Mouse (Mus musculus): ENCODE results near the gene Pim3. TPM values are rescaled to one million over a fixed set of nuclear protein-coding genes. Genes with fewer than 3 reads are reported as not detected.
"Not testable (repeated sequence)": the region's sequence is repeated elsewhere in the genome, so short reads cannot be mapped to it uniquely, and the experiment has no call there.

Pim3 gene
- total and polyA plus RNA-seq, 3 experiments: 11.4 to 26.0 (median 19.0) TPM

GRCm38 (mm10) chr15:88813262-88813661 is 48.7 kb upstream of the Pim3 start:
- Histone ChIP-seq H3K4me1 (ENCODE audit: control insufficient read depth in 1 of 2, insufficient read depth in 2 of 2) (peaks cover 0 to 8% of the 10 kb centered on the region in 2 experiments; a peak in 1 of 4 replicates), H3K36me3 (replicated peaks in 1 of 2; ENCODE audit: control insufficient read depth in 1 of 2, insufficient read depth in 1 of 2, low read length in 1 of 2) (peaks cover 54 to 89% of the 10 kb centered on the region in 2 experiments)
- dilution Hi-C loops (cut with MboI; ENCODE audit: extremely low pct_ligation_motif_present, extremely low pct_unique_long_range_greater_than_20kb, low sequenced_read_pairs): no loop called here

GRCm38 (mm10) chr15:88813873-88814272 is 48.1 kb upstream of the Pim3 start:
- H3K27me3 ChIP-seq (replicated peaks); H3K4me1 ChIP-seq (ENCODE audit: control insufficient read depth in 1 of 2, insufficient read depth in 2 of 2); in situ Hi-C loops (cut with MboI; ENCODE audit: low pct_ligation_motif_present, low pct_unique_long_range_greater_than_20kb, low sequenced_read_pairs); H3K4me2 ChIP-seq (ENCODE audit: insufficient read depth, low read depth, poor library complexity, severe bottlenecking); H3K79me2 ChIP-seq (replicated peaks; ENCODE audit: control insufficient read depth, extremely low read depth, insufficient read depth, poor library complexity, severe bottlenecking); H3K9ac ChIP-seq (ENCODE audit: insufficient read depth, low read depth); DNase-seq (ENCODE audit: extremely low read depth); H3K27ac ChIP-seq (ENCODE audit: insufficient read depth, low read depth); dilution Hi-C loops (cut with MboI; ENCODE audit: extremely low pct_ligation_motif_present, extremely low pct_unique_long_range_greater_than_20kb, low sequenced_read_pairs); H3K4me3 ChIP-seq (replicated peaks in 1 of 3; ENCODE audit: low read depth in 2 of 3, low read length in 2 of 3, poor library complexity in 1 of 3); H3K9me3 ChIP-seq (replicated peaks; ENCODE audit: low read length): not testable (repeated sequence)
- H3K36me3 ChIP-seq (replicated peaks in 1 of 2; ENCODE audit: control insufficient read depth in 1 of 2, insufficient read depth in 1 of 2, low read length in 1 of 2): peaks cover 53 to 82% of the 10 kb centered on the region in 2 experiments

More at GRCm38 (mm10) chr15:88813262-88813661, 48.7 kb upstream of the Pim3 start:
- Histone ChIP-seq H3K27me3 (replicated peaks) (no peaks in the 10 kb centered on the region), H3K79me2 (replicated peaks; ENCODE audit: control insufficient read depth, extremely low read depth, insufficient read depth, poor library complexity, severe bottlenecking) (peaks cover 4% of the 10 kb centered on the region; the same call in 1 of the 2 replicates), H3K9ac (ENCODE audit: insufficient read depth, low read depth) (no peak overlapping the region), H3K4me2 (ENCODE audit: insufficient read depth, low read depth, poor library complexity, severe bottlenecking) (no peak overlapping the region), H3K4me3 (replicated peaks in 1 of 3; ENCODE audit: low read depth in 2 of 3, low read length in 2 of 3, poor library complexity in 1 of 3) (no peak overlapping the region), H3K27ac (ENCODE audit: insufficient read depth, low read depth) (no peak overlapping the region), H3K9me3 (replicated peaks; ENCODE audit: low read length) (no peaks in the 10 kb centered on the region)
- TF ChIP-seq ZC3H11A (IDR thresholded peaks at IDR 0.05; ENCODE audit: low read depth, low read length): no peak
- TF ChIP-seq ZKSCAN1 (IDR thresholded peaks at IDR 0.05; ENCODE audit: borderline replicate concordance, low read depth, low read length): no peak
- TF ChIP-seq CHD1 (IDR thresholded peaks at IDR 0.05; ENCODE audit: low read depth, low read length): no peak
- TF ChIP-seq ETS1 (conservative IDR thresholded peaks at IDR 0.05; ENCODE audit: low read depth, low read length): no peak
- no peak for TF ChIP-seq BHLHE40 (IDR thresholded peaks at IDR 0.05; ENCODE audit: low read depth, low read length)
- TF ChIP-seq CTCF (conservative IDR thresholded peaks at IDR 0.05 in 1 of 2, IDR thresholded peaks at IDR 0.05 in 1 of 2; ENCODE audit: low read depth in 2 of 2, low read length in 2 of 2): no peak
- no peak for TF ChIP-seq IRF4 (IDR thresholded peaks at IDR 0.05; ENCODE audit: low read depth, low read length)
- TF ChIP-seq JUND (conservative IDR thresholded peaks at IDR 0.05; ENCODE audit: low read depth, low read length): no peak
- in situ Hi-C loops (cut with MboI; ENCODE audit: low pct_ligation_motif_present, low pct_unique_long_range_greater_than_20kb, low sequenced_read_pairs): no loop called here
- DNase-seq (ENCODE audit: extremely low read depth): no peak

- dilution Hi-C loops (cut with MboI; ENCODE audit: extremely low pct_ligation_motif_present, extremely low pct_unique_long_range_greater_than_20kb, low sequenced_read_pairs) (no loop called here), in situ Hi-C loops (cut with MboI; ENCODE audit: low pct_ligation_motif_present, low pct_unique_long_range_greater_than_20kb, low sequenced_read_pairs) (no loop called here)
Observed at GRCm38 (mm10) chr15:88814411-88815047, 47.5 kb upstream of the Pim3 start.

More at GRCm38 (mm10) chr15:88814411-88815047, 47.5 kb upstream of the Pim3 start:
- H3K4me3 ChIP-seq (replicated peaks in 1 of 3; ENCODE audit: low read depth in 2 of 3, low read length in 2 of 3, poor library complexity in 1 of 3): no peak overlapping the region
- H3K4me2 ChIP-seq (ENCODE audit: insufficient read depth, low read depth, poor library complexity, severe bottlenecking): no peak overlapping the region
- no peak overlapping the region for H3K9ac ChIP-seq (ENCODE audit: insufficient read depth, low read depth)
- peaks cover 0 to 10% of the 10 kb centered on the region in 2 experiments; a peak in 1 of 4 replicates for H3K4me1 ChIP-seq (ENCODE audit: control insufficient read depth in 1 of 2, insufficient read depth in 2 of 2)
- no peak for DNase-seq (ENCODE audit: extremely low read depth)
- TF ChIP-seq ZKSCAN1 (IDR thresholded peaks at IDR 0.05; ENCODE audit: borderline replicate concordance, low read depth, low read length) (no peak), SMC3 (IDR thresholded peaks at IDR 0.05; ENCODE audit: low read depth, low read length) (0 out of 2 replicates have a peak, but pooled peaks have one; percentile 19), RAD21 (IDR thresholded peaks at IDR 0.05; ENCODE audit: low read depth, low read length) (peak; percentile 37), NELFE (IDR thresholded peaks at IDR 0.05; ENCODE audit: low read depth, low read length) (no peak), CTCF (conservative IDR thresholded peaks at IDR 0.05 in 1 of 2, IDR thresholded peaks at IDR 0.05 in 1 of 2; ENCODE audit: low read depth in 2 of 2, low read length in 2 of 2) (peak in 1 of 2 experiments; percentile 53; a peak in 2 of 4 replicates), MEF2A (IDR thresholded peaks at IDR 0.05; ENCODE audit: borderline replicate concordance, low read depth, low read length) (no peak), USF2 (conservative IDR thresholded peaks at IDR 0.05; ENCODE audit: low read depth, low read length) (no peak)
- H3K27ac ChIP-seq (ENCODE audit: insufficient read depth, low read depth): no peak overlapping the region
- peaks cover 49 to 76% of the 10 kb centered on the region in 2 experiments for H3K36me3 ChIP-seq (replicated peaks in 1 of 2; ENCODE audit: control insufficient read depth in 1 of 2, insufficient read depth in 1 of 2, low read length in 1 of 2)
- H3K27me3 ChIP-seq (replicated peaks): no peaks in the 10 kb centered on the region
- H3K79me2 ChIP-seq (replicated peaks; ENCODE audit: control insufficient read depth, extremely low read depth, insufficient read depth, poor library complexity, severe bottlenecking): peaks cover 8% of the 10 kb centered on the region; the same call in 1 of the 2 replicates
- no peaks in the 10 kb centered on the region for H3K9me3 ChIP-seq (replicated peaks; ENCODE audit: low read length)

All from CH12.LX (cell line).